Mouse (Mus musculus) left cerebral cortex, adult 8-10 months (tissue): ENCODE data around the gene Wnt7a. TPM values are rescaled to one million over a fixed set of nuclear protein-coding genes. Genes with fewer than 3 reads are reported as not detected.
A peak's percentile ranks its signal among the peaks of the same experiment; 100 is the strongest.

Source experiments
- DNase-seq, 2 experiments: peaks; one replicate each; pipeline ENCODE4 v3.0.0; 2022; ENCODE audit warnings: low spot score in 2 of 2
- total RNA-seq, 4 experiments: library from RNA; stranded (reverse); gene quantifications; 2 replicates each; pipeline ENCODE4 v1.2.4; 2022

Gene Wnt7a
- 10 to 100 TPM; 11.8 to 18.2 (median 15.8) TPM for total RNA-seq

GRCm38 (mm10) chr6:91410961-91411368 lies at the start of gene Wnt7a:
Wnt7a (minus strand) TSS chr6:91411363.
- DNase-seq = peak in 1 of 2 experiments; percentile 31

- DNase-seq = no peak
Measured at GRCm38 (mm10) chr6:91459471-91459870, 48.3 kb upstream of the Wnt7a start.

DNA sequence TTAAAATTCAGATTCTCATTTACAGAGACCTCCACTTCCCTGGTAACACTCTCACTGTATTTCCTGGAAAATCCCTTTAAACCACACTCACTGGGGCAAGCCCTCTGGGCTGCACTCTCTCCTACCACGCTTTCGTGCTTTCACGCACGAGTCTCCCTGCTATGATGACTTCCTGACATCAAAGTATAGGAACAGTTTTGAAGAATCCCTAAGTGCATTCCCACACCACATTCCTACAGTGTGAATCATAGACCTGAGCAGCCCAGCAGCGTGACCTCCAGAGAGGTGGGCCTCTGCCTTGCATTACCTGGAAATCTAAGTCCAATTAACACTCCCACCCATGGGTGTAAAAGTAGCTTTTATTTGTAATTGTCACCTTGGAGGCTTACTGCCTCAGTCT lies 43.4 kb upstream of the Wnt7a start:
- DNase-seq = no peak

DNA sequence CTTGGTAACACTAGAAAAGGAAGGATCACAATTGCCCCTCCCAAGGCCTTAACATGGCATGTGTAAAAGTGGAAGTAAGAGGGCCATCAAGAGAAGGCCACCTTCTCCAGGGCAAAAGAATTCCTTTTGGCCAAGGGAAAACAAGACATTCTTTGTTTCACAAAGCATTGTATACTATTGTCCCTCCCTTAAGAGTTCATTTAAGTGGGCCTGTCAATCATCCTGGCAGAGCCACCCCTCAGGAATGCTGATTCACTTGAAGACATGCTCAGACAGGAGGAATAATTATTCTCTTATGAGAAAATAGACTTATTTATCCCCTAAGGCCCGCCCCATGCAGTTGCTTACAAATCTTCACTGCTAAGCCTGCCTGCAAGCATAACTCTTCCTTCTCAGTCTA lies 40.9 kb upstream of the Wnt7a start:
- DNase-seq = no peak

DNA sequence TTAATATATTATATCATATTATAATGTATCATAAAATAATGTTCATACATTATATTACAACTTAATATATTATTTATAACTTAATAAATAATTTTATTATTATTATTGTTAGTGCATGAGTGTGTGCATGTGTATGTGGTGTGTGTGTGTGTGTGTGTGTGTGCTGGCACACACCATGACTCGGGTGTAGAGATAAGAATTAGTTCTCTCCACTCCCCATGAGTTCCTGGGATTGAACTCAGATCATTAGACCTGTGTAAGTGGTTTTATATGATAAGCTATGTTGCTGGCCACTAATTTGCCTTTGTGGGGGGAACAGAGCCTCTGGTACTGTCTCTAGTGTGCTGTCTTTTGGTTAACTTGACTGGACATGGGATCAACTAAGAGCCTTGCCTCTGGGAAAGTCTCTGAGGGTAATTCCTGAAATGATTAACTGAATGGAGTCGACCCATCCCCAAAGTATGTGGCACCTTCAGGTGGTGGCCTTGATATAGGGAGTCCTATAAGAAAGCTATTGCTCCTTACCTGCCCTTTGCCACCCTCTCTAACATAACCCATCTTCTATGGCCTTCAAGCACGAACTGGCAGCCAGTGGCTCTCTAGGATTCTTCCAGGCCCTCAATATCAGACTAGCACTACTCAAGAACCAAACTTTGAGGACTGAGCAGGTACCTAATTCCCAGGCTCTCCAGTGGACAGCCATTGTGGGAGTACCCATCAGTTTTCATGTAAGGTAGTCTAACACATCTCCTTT lies 38.5 kb upstream of the Wnt7a start:
- DNase-seq = no peak

DNA sequence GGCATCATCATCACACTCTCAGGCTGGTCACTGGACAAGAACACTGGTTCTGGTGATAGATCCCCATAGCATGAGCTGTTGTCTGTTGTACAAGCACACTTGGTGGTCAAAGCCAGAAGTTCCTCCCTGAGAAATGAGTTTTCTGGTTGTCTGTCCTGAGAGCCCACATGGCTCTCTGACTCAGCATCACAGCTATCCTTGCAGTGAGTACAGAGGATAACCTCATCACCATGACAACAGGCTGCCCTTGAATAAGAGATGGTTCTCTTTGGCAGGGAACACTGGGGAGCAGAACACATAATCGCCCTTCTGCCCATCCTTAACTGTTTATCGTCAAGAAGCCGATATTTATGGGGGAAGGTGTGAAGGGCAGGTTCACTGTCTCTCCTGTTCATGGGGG lies 34.2 kb upstream of the Wnt7a start:
- no peak for DNase-seq

DNA sequence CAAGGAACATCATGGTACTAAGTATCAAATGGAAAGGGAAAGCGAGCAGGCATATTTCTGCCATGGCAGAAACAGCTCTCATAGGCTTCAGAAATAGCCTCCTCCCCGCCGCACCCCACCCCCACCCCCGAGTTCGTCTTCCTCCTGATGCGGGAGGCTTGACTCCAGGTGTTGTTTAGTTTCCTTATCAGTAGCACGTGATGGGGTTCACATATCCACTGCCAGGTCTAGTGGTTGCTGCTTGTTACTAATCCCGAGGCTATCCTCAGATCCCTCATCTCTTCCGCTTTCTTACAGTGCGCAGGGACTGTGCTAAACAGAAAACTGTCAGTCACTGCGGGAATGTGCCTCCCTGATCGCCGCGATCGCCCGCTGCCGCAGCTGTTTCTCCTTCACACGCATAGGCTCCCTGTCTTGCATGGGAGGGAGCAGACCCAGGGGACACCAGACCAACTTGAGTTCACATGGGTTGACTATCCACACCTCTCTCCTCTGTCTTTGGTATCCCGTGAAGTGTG lies 30.0 kb upstream of the Wnt7a start:
- DNase-seq = peak in 1 of 2 experiments; percentile 4

- DNase-seq = peak; percentile 94 to 99
Measured at GRCm38 (mm10) chr6:91440474-91441144, 29.4 kb upstream of the Wnt7a start.

DNA sequence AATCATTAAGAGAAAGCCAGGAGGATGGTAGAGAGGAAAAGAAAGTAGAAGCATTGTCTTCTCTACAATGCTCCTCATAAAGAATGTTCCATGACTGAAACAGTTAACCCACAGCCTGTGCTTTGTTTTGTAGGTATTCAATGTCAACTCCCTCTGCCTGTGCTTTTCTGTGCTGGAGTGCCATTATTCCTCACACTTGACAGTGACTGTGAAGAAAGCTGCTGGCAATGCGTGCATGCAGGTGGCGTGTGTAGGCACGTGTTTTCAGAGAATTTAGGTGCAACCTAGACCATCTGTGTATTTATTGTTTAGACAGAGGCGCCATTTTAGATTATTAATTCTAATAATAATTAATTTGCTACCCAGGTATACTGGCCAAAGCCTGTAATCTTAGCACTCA lies 13.0 kb upstream of the Wnt7a start:
- no peak for DNase-seq

DNA sequence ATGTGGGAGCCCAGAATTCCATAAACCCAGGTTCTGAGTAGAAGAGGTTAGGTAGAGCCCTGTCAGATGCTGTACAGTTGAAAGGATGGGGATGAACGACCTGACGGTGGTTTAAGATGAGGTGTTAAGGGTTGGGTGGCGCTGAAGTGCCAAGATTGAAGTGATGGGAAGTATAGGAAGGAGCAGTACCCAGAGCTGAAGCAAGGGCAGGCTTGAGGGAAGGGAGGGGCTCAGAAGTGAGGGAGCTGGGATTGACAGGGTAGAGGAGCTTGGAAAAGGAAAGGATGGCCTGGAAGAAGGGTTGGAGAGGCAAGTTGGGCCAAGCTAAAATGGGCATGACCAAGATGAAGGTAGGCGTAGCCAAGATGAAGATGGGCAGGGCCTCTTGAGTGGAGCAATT lies 10.5 kb upstream of the Wnt7a start:
- no peak for DNase-seq

DNA sequence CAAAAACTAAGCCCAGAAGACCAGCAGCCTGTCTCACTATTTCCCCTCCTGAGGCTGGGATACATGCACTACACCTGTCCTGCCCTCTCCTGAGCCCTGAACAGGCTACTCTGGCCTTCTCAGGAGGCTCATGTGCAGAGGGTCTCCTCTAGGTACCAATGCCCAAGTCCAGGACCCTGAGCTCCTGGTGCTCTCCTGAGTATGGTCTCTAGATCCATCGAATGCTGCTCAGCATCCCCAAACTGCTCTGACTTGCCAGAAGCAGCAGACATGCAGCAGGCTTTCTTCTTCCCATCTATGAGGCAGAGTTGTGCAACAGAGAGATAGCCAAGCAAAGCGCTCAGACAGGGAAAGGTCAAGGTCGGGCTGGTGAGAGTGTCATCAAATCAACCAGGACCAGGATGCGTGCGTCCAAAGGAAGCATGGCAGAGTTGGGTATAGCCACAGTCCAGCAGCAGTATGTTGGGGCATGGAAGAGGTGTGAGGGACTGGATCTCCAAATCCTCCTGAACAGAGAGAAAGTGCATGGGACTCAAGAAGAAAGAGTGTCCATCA lies 6.2 kb upstream of the Wnt7a start:
- no peak for DNase-seq

DNA sequence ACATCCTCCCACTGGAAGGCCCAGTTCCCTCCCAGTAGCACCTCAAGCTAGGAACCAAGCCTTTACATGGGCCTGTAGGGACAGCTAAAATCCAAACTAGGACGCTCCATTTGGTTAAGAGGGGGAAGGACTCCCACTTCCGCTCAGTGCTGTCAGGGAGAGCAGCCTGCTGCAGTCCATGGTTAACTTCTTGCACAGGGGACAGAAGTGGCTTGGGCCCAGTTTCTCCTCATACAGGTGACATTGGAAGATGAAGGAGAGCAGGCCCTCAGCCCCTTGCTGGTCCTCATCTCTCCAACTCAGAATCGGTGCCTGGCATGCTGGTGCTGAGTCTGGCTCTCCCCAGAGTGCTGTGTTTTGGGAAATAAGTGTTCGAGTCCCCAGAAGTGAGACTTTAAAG lies 5.0 kb upstream of the Wnt7a start:
- no peak for DNase-seq

DNA sequence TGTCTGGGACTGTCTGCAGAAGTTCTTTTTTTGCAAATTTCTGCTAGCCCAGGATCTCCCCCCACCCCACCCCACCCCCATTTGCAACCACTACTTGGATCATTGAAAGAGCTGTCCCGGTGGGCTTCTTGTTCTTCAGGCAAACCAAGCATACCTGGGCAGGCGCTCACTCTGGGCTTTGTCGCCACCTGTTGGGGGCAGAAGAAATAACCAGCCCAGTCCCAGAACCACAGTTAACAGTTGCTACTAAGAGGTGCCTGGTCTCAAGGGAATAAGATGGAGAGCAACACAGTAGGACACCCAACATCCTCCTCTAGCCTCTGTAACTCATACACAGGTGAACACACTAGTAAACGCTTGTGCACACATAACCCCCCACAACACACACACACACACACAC lies 3.7 kb upstream of the Wnt7a start:
- peak in 1 of 2 experiments; percentile 34 for DNase-seq

GRCm38 (mm10) chr6:91411369-91411981 lies 312 bp upstream of the Wnt7a start:
- peak; percentile 57 to 88 for DNase-seq

GRCm38 (mm10) chr6:91410168-91410780 lies 889 bp downstream of the Wnt7a start:
- DNase-seq = peak in 1 of 2 experiments; percentile 7

DNA sequence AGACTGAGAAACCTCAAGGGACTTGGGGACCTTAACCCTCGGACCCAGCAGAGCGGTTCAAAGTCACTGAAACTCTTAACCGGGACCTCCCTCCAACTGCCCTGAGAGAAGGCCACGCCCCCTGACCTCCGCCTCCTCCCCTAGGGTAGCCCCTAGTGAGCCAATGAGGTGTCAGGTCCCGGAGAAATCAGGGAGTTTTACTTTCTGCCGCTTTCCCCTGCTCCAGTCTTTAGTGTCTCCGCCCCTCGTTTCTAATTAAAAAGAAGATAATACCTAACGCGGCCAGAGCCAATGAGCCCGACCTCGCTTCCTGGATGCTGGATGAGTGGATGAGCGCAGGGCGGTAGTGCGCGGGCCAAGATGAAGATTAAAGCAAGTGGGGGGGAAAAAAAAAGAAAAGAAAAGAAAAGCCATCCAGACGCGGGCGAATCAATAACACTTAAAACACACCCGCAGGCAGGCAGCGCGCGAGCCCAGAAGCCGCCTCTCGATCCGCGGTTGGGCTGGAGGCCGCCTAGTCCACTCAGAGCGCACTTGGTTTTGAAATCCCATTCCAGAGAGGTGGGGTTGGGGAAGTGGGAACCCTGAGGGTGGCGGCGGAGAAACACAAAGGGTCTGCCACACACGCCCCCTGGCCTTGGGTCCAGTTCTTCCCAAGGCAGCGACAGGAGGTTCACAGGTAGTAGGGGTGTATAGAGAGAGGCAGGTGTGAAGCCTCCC lies 1.6 kb downstream of the Wnt7a start:
- DNase-seq = no peak

DNA sequence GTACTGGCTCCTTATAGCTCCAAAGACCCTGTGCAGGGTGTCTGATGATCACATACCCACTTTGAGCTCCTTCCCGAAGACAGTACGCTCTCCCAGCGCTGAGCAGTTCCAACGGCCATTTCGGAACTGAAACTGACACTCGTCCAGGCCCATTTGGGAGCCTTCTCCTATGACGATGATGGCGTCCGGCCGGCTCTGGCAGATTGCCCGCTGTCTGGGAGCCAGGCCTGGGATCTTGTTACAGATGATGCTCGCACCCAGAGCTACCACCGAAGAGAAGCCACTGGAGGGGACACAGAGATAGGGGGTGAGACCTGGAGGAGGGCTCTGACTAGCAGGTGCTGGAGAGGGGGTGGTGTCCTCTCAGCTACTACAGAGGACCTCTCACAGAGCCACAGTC lies 2.5 kb downstream of the Wnt7a start:
- DNase-seq = peak in 1 of 2 experiments; percentile 14

DNA sequence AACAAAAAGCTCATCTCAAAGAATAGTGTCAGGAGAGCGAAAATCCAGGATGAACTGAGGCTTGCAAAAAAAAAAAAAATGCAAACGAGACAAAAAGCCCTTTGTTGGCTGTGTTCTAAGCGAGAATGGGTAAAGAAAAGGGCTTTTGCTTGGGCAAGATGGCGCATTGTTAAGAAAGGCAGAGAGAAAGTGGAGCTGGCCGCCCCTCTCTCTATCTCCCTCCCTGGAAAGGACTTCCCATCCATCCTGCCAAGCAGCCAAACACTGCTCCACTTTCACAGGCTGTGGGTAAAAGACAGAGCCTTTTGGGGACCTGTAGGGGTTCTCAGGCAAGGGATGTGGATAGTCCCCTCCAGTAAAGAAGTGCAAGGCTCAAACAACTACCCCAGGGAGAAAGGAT lies 9.6 kb downstream of the Wnt7a start:
- DNase-seq = no peak

DNA sequence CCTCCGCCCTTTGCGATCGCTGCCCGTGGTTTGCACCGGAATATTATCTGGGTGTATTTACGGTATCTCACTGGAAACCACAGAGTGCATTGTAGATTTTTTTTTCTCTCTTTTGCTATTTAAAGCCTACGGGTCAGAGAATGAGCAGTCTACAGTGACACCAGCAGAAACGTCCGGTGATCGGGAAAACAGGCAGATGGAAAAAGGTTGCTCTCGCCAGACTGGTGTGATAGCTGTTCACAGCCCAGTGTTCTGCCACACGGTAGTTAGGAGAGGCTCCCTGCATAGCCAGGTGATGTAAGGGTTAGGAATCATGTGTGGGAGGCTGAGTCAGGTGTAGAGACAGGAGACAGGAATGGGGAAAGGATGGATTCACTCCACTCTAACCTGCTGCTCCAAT lies 10.6 kb downstream of the Wnt7a start:
- DNase-seq = no peak

GRCm38 (mm10) chr6:91392475-91393174 lies 18.5 kb downstream of the Wnt7a start:
- DNase-seq = no peak
